Mouse (Mus musculus): ENCODE results near the gene Tmtc2. TPM values are rescaled to one million over a fixed set of nuclear protein-coding genes. Genes with fewer than 3 reads are reported as not detected.

The Tmtc2 gene
- total RNA-seq, 4 experiments from 2014 or later = 0.77 to 1.2 (median 0.95) TPM

DNA sequence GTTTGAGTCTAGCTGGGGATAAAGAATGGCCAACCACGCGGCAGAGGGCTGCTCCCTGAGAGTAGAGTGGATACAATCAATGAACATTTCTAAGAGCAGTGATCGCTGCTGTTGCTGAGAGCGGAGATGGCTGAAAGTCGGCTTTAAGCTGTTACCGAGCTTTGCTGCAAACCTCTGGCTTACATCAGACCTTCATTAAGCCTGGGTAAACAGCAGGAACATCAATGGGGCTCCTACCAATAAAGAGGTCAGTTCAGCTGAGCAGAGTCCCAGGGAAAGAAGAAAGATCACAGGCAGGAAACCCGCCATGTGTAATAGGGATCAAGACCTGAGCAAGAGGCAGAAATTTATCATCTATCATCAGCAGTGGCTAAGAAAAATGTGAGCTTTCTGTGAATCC, 72.5 kb downstream of the Tmtc2 start:
- no peak for DNase-seq (ENCODE audit: low spot score in 2 of 2)

DNA sequence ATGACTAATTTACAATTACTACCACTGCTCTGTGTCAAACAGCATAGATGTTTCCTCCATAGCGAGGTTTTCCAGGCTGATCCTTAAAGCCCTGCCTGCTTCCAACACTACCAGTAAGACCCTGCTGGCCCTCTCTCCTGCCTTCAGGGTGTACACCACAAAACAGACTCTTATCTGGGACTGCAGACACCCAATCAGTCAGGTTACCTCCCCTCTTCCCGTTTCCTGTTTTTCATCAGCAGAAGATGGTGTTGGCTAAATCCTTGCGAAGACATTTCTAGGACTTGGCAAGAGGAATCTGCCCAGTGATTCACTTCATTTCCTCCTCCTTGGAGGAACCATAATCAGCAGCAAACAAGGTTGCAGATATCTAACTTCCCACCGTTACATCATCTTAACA, 73.8 kb downstream of the Tmtc2 start:
- DNase-seq (ENCODE audit: low spot score in 2 of 2) = no peak

DNA sequence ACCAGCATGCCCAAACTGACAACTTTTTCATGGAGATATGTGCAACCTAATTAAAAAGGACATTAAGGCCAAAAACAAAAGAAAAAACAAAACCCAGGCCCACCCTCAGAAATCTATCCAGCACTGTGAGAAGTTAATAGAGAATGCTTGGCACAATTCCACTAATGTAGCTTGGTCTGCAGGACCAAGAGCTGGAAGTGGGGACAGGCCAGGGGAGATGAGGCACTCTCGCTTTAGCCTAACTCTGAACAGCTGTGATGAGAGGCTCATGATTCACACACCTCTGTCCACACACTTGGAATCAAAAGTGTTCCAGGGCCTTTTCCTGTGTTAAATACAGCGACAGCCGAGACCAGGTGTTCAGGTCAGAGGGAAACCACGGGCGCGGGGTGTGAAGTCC, 79.0 kb downstream of the Tmtc2 start:
- no peak for DNase-seq (ENCODE audit: low spot score in 2 of 2)

DNA sequence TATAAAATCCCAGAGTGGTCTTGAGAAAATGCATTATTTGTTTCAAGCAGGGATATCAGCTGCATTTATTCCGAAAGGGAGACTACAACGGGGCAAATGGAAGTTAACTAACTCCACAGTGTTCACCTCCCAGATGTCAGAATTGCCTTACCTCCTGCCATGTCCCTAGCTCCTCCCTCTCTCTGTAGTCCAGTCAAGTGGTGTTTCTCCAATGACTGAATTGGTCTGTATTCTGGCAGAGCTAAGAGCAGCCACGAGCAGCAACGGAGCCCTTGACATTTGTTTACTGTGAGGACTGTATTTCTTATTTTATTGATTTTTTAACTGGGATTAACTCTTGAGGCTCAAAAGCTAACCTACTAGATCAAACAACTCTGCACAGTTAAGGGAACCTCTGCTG, 81.8 kb downstream of the Tmtc2 start:
- DNase-seq (ENCODE audit: low spot score in 2 of 2) = no peak

DNA sequence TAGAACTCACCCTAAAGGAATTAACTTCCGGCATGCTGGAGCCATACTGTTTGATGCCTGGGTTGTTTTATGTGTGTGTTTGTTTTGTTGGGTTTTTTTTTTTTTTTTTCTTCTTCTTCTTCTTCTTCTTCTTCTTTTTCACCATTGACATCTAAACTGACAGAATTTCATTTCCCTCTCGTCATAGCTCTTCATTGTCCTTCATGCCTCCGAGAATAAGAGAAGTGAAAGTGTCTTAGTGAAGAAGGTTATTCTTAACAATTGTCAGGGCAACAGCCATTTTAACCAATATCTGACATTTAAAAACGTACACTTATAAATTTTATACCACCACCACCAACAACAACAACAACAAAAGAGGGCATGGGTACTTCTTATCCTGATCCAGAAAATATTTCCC, 83.5 kb downstream of the Tmtc2 start:
- DNase-seq (ENCODE audit: low spot score in 2 of 2) = no peak

DNA sequence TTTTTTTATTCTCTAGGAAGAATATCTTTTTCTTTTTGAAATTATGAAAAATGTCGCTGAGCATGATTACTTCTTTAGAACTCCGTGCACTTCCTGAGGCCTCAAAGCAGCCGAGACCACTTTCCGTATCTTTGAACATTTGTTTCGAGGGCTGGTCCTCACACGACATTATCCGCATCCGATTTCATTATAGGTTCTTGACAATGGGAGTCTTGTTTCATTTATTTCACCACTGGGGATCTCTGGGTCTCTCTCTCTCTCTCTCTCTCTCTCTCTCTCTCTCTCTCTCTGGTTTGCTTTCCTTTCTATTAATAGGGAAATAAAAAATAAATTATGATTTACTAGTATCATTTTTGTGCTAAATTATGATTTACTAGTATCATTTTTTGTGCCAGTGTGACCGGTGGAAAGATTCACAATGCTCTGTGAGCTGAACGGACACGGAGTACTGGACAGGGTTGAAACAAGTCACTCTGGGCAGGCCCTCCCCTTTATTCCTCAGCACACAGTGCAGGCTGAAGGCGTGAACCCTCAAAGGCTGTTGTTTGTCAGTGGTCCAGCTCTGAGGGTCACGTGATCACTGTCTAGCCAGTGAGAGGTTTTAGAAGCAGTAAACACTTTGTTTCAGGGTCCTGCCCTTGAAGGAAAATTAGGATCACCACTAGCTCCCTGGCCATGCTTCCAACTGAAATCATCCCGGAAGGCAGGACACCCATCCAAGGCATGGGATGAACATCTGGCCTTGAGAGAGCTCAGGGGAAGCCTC, 84.1 kb downstream of the Tmtc2 start:
- DNase-seq (ENCODE audit: low spot score in 2 of 2) = peak; percentile 74 to 80

DNA sequence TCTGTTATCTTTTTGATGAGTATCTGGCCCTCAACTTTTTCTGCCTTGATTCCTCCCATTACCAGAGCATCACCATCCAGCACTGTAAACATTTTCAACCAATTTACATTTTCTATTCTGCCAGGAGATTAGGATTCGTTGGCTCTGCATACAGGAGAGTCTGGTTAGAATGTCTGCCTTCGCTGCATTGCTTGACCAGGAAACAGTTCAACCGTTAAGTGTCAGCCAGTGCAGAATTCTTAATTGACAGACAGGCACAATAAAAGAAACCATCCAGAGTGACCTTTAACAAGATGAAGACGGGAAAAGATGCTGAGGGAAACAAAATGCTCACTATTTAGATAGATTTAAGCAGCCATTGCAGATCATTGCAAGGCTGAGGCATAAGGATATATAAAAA, 87.3 kb downstream of the Tmtc2 start:
- no peak for DNase-seq (ENCODE audit: low spot score in 2 of 2)

DNA sequence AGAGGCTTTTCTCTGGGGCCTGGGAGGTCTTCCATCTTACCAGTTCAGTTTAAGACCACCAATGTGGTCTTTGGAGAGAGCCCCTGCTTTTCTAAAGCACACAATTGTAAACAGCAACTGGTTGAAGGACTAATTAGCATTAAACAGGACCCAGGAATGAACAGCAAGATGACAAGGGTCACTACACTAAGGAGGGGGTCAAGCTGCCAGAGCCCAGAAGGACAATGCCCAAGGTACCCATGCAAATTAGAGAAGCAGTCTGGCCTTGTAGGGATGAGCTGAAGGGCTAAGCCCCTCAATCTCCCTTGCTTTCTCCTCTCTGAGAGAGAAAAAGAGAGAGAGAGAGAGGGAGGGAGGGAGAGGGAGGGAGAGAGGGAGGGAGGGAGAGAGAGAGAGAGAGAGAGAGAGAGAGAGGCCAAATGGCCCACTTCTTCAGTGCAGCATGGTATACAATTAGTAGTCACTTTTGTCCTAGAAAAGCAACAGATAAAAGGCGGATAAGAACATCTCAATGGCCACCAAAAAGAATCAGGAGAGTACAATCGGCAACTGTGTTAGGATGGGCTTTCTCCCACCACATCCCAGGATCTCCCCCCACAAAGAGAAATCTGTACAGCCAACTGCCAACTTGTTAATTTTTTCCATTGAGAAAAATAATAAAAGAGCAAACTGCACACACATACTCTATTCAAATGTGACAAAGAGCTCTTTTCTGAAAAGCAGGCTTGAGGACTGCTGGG, 89.7 kb downstream of the Tmtc2 start:
- no peak for DNase-seq (ENCODE audit: low spot score in 2 of 2)

DNA sequence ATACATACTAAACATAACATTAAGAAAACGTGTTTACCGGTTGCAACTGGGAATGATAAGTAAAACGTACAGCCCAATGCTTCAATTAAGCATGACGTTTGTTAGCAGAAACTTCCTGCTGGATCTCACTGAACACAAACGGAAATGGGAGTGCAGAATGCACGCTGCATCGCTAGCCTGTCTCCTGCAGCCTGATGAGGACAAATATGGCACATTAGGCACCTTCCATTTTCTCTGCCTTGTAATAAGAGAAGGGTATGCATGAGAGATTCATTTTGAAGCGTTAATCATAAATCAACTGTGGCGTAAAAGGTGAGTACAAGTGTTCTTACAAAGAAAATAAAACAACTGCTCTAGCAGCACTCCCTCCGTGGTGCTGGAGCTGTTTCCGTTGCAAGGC, 94.5 kb downstream of the Tmtc2 start:
- no peak for DNase-seq (ENCODE audit: low spot score in 2 of 2)

DNA sequence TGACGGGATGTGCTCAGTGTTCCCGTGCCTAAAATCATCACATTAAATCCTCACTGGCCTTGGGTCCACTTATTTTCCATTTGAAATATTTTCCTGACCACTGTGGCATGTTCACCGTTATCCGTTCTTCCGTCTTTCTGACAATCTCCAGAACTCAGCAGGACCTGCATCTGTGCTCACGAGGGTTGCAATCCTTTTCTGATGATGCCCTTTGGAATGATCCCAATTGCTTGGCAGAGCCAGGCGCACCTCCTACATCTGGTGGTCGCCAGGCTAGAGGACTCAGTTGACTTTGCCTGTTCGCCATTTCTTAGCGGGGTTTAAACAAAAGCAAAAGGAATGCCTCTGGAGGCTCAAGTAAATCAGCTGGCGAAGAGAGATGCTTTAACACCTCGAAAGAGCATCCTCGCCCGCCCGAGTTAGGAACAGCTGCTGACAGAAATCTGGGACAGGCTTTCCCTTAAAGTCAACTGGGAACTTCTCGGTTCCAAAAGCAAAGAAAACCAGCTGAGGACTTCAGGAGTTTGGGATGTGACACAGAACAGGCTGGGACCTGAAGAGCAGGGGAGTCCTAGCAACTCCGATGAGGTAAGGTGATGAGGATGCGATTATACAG, 96.5 kb downstream of the Tmtc2 start:
- DNase-seq (ENCODE audit: low spot score in 2 of 2) = no peak

DNA sequence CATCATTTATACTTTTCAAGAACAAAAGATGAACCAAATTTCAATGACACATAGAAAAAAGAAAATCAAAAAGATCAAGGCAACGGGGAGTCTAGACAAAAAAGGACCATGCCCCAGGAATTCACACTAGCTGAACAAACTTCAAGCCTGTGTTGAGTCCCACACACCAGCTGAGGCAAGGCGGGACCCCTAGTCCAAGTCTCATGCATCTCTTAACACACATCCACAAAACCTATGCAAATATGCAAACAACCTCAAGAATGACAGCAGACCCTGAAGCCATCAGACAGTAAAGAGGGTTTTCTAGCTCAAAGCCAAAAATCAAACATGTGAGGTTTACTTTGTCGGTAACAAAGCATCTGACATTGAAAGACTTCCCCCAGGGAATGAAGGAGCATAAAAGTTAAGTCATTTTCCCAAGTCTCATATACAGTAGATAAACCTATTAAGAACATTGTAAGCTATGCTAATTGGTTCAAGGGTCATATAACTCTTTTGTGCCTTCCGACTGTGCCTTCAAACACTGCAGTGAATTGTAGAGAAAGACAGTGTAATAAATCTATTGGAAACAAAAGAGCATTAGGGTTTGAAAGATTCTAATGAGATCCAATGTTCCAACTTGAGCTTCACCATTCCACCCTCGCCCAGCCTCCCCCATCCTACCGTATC, 100.0 kb downstream of the Tmtc2 start:
- DNase-seq (ENCODE audit: low spot score in 2 of 2) = no peak

DNA sequence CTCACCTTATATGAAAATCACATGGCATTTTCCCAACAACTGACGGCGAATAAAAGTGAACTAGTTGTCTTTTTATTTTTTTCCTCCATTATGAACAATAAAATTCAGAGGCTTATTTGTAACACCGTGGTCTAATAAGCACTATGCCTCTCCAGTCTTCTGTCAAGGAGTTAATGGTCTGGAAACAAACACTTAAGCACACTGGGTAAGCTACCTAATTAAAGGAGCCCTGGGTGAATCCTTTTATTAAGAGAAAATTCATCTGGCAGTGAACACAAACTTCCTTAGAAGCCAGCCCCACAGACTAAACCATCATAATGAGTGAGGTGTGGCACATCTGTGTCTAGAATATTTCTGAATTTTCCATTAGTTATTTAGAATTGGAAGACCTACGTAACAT, 109.9 kb downstream of the Tmtc2 start:
- DNase-seq (ENCODE audit: low spot score in 2 of 2) = no peak

DNA sequence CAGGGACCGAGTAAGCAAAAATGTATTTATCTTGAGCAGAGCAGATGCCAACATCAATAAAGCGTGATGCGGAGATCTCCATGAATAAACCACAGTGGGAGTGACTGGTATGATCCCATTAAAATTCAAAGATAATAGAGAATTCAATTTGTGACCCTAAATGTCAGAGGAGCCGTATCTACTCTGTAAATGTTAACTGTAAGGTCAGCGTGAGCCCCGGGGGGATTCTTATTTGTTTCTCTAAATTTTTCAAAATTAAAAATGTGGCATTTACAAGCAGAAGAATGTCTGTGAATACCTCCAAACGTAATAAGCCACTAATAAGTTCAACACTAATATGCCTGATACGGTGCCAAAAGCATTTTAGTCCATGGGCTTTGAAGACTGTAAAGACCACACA, 120.8 kb downstream of the Tmtc2 start:
- no peak for DNase-seq (ENCODE audit: low spot score in 2 of 2)

DNA sequence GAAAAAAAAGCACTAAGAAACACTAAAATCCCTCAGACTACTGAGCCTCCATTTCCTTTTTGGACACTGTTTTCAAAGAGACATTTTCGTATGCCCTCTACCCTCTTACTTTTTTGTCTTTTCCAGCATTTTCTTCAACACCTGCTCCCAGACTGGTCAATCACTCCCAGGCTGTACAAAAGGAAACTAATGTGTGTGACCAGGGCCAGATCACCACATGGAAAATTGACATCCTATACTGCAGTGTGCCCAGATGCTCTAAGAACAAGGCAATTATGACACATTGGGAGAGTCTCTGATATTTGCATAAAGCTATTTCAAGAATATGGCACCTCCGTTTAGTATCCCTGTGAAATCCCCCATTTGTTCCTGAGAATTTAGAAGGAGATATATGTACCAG, 127.1 kb downstream of the Tmtc2 start:
- DNase-seq (ENCODE audit: low spot score in 2 of 2) = no peak

DNA sequence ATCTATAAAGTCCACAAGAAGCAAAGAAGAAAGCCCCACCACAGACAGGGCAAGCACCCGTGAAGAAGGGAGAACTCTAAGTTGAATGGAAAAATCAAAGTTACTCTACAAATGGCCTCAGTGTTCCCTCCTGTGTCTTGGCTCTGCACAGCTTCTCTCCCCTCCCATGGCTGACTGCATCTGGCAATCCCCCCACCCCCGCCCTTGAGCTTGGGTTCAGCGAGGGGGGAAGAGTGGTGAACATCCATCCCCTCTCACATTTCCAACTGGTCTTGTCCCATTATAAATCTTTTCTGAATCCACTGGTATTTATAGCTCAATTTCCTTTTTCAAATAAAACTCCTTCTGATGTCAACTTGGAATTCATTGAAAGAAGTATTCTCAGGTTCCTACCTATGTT, 129.9 kb downstream of the Tmtc2 start:
- DNase-seq (ENCODE audit: low spot score in 2 of 2) = no peak

DNA sequence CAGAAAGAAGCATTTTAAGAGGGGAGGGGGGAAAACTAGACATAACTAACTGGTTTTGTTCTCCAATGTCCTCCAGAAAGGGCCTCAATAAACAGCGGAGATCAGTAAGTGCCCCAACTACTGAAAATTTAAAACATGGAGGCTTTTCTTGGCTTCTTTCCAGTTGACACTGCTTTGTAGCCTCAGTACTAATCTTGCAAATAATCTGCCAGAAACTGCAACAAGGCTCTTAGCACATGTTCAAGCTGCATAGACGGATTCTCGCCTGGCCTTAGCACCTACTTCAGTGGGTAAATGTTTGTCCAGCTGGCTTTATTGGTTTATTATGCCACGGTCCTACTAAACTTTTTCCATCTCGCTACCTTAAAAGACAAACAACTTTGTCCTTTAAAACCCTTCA, 139.4 kb downstream of the Tmtc2 start:
- DNase-seq (ENCODE audit: low spot score in 2 of 2) = no peak

DNA sequence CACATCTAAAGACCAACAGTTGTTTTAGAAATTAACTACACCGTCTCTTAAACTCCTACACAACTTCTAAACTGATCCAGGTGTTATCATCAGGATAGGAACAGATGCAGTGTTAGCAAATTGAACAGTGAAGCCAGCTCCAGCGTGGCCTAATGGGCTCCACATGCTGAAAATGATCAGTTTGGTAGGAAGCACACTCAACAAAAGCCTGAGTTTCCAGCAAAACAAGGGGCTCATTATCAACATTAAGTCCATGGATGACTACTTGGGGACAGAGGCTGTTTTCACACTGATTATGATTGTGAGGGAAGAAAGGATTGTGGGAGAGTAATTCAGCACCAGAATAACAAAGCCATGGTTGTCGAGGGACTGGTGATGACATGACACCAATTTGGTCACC, 143.4 kb downstream of the Tmtc2 start:
- no peak for DNase-seq (ENCODE audit: low spot score in 2 of 2)

DNA sequence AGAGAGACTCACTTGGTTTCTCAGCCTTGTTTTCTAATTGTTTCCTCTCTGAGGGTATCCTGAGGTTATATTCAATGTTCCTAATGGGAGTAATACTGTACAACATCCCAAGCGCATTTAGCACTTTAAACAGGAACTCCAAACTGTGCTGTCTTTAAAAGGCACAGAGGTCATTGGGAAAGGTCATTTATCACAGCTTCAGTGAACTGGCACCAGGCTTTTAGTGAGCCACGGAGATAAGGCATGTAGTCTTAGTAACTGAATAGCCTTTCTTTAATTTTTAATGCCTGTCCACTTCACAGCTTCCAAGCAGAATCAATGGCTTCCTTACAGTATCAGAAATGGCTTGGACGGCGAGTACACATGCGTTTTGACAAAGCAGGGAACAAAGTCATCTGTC, 144.0 kb downstream of the Tmtc2 start:
- DNase-seq (ENCODE audit: low spot score in 2 of 2) = no peak

DNA sequence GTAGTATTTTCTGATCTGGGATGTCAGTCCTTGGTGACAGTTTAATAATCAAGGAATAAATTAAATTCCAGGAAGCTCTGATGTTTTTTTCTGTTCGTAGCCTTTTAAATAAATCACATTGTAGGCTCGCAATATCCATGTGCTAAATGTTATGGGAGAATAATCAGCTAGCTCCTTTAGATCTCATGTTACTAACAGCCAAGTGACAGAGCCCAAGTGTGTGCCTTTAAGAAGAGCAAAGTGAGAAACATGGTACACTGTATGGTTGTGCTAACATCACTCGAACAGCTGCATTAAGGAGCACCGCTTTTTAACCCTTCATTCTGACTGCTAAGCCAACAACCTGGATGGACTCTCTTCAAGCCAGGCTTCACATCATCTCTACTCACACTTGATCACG, 146.2 kb downstream of the Tmtc2 start:
- DNase-seq (ENCODE audit: low spot score in 2 of 2) = no peak

DNA sequence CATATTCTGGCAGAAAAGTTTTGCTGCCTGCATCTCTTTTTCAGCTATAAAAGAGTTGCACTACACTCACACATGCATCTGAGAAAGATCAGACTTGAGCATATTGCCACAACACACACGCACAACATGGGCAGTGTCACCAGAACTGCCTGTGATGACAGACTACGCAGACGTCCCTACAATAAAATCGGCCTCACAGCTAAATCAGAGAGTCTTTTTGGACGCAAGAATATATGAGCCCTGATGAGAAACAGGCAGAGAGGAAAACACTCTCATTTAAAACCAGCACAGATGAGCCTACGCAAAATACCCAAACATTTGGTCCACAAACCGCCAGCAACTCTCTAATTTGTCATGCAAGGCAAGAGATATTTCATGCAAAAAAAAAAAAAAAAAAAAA, 146.6 kb downstream of the Tmtc2 start:
- no peak for DNase-seq (ENCODE audit: low spot score in 2 of 2)

DNA sequence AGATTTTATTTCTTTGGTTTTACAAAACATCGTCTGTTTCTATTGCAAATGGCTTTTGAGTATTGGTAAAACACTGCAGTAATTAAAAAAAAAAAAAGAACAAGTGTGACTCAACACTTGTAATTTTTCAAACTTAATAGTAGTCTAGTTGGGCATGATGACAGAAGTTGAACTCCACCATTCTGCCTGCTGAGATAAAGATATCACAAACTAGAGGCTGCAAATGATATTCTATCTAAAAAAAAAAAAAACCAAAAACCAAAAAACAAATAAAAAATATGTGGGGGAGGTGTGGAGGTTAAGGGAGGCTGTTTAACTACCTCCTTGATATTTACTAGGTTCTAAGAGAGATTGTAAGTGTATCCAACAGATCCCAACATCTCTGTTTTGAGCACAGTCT, 149.2 kb downstream of the Tmtc2 start:
- no peak for DNase-seq (ENCODE audit: low spot score in 2 of 2)

DNA sequence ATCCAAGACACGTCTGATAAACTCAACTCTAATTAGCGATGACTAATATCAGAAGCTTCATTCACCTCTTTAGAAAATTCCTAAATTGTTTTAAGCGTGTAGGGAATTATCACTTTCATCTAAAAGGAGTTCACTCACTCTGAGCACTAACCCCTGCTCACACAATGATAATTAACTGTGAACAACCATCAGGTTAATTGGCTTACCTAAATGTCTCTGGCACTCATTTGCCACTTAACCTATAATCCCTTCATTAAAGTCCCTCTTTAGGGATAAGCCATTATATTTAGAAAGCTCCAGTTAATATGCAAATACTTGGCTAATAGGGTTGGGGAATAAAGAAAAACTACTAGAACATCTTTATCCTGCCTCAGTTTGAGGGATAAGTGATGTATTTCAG, 151.1 kb downstream of the Tmtc2 start:
- DNase-seq (ENCODE audit: low spot score in 2 of 2) = no peak
